Mouse (Mus musculus): ENCODE data around the gene H2-Ke6. TPM values are rescaled to one million over a fixed set of nuclear protein-coding genes. Genes with fewer than 3 reads are reported as not detected.

H2-Ke6 gene
- total and polyA plus RNA-seq, 2 experiments from 2014 or later: 54.6 to 58.0 TPM

GRCm38 (mm10) chr17:34029890-34030595, 2.2 kb upstream of the H2-Ke6 start:
- Histone ChIP-seq H3K9me3 (ENCODE audit: low read length) (no peaks in the 10 kb centered on the region), H3K36me3 (ENCODE audit: insufficient read depth) (peaks cover 21% of the 10 kb centered on the region), H3K4me2 (ENCODE audit: low read depth) (peak overlapping the region; percentile 96), H3K9ac (peak overlapping the region; percentile 93), H3K27me3 (ENCODE audit: insufficient read depth, low read length) (no peaks in the 10 kb centered on the region), H3K27ac (ENCODE audit: low read depth, low read length) (no peak overlapping the region), H3K4me3 (ENCODE audit: low read depth, low read length) (peak overlapping the region; percentile 91), H3K4me1 (ENCODE audit: insufficient read depth) (peaks cover 27% of the 10 kb centered on the region)
- no peak for DNase-seq
- no peak for TF ChIP-seq CTCF (IDR thresholded peaks at IDR 0.05; ENCODE audit: low read depth)
- no peak for ATAC-seq
- 74% methylated on average over 21 of the region's 21 CpGs for WGBS

- no peak overlapping the region for H3K4me3 ChIP-seq (ENCODE audit: low read depth, low read length)
- ATAC-seq (no peak), DNase-seq (no peak)
- no peak overlapping the region for H3K27ac ChIP-seq (ENCODE audit: low read depth, low read length)
- TF ChIP-seq CTCF (IDR thresholded peaks at IDR 0.05; ENCODE audit: low read depth): no peak
- no peaks in the 10 kb centered on the region for H3K27me3 ChIP-seq (ENCODE audit: insufficient read depth, low read length)
- peaks cover 27% of the 10 kb centered on the region for H3K4me1 ChIP-seq (ENCODE audit: insufficient read depth)
- 88% methylated on average over 18 of the region's 18 CpGs for WGBS
- no peaks in the 10 kb centered on the region for H3K9me3 ChIP-seq (ENCODE audit: low read length)
- H3K4me2 ChIP-seq (ENCODE audit: low read depth): no peak overlapping the region; the same call in 1 of the 2 replicates
- no peak overlapping the region for H3K9ac ChIP-seq
- peaks cover 20% of the 10 kb centered on the region for H3K36me3 ChIP-seq (ENCODE audit: insufficient read depth)
These were observed 1.5 kb upstream of the H2-Ke6 start for GRCm38 (mm10) chr17:34029150-34029889.

DNA sequence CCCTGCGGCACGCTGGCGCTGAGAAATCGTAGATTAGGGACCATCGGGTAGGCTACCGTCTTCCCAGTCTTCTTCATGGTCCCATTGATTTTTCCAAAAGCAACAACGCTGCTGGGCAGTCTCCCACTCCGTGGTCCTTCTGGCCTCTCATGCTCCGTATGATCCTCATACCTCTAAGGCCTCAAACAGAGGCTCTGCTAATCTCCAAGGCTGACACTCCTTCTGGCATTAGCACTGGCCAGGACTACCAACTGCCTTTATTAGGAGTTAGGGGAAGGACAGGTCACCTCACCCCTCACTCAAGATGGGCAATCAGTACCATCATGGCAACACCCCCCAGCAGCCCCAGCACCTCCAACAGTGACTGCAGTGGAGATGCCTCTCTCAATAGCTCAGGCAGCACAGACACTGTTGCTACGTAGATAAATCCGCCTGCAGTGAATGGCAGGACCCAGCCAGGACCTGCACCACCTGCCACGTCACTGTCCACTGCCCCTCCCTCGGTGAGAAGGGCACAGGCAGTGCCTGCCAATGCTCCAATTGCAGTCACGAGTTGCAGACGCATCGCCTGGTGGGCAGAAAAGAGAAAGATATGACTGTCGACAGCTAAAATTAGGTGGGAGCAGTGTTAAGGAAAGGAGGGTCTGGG, 765 bp upstream of the H2-Ke6 start:
- TF ChIP-seq CTCF (IDR thresholded peaks at IDR 0.05; ENCODE audit: low read depth): no peak
- H3K4me1 ChIP-seq (ENCODE audit: insufficient read depth): peaks cover 30% of the 10 kb centered on the region
- DNase-seq (no peak), ATAC-seq (no peak)
- no peaks in the 10 kb centered on the region for H3K9me3 ChIP-seq (ENCODE audit: low read length)
- 42% methylated on average over 17 of the region's 17 CpGs for WGBS
- H3K4me2 ChIP-seq (ENCODE audit: low read depth): no peak overlapping the region
- H3K36me3 ChIP-seq (ENCODE audit: insufficient read depth): peaks cover 20% of the 10 kb centered on the region
- H3K27ac ChIP-seq (ENCODE audit: low read depth, low read length): 0 out of 2 replicates have a peak overlapping the region, but pooled peaks have one; percentile 40
- H3K9ac ChIP-seq: no peak overlapping the region
- H3K4me3 ChIP-seq (ENCODE audit: low read depth, low read length): no peak overlapping the region
- no peaks in the 10 kb centered on the region for H3K27me3 ChIP-seq (ENCODE audit: insufficient read depth, low read length)

GRCm38 (mm10) chr17:34026917-34027655, 774 bp downstream of the H2-Ke6 start:
- Histone ChIP-seq H3K27ac (ENCODE audit: low read depth, low read length) (peak overlapping the region; percentile 69), H3K4me2 (ENCODE audit: low read depth) (peak overlapping the region; percentile 98), H3K9me3 (ENCODE audit: low read length) (no peaks in the 10 kb centered on the region), H3K4me3 (ENCODE audit: low read depth, low read length) (peak overlapping the region; percentile 67), H3K27me3 (ENCODE audit: insufficient read depth, low read length) (no peaks in the 10 kb centered on the region), H3K9ac (peak overlapping the region; percentile 58), H3K4me1 (ENCODE audit: insufficient read depth) (peaks cover 25% of the 10 kb centered on the region), H3K36me3 (ENCODE audit: insufficient read depth) (peaks cover 22% of the 10 kb centered on the region)
- no peak for TF ChIP-seq CTCF (IDR thresholded peaks at IDR 0.05; ENCODE audit: low read depth)
- DNase-seq (peak; percentile 23), ATAC-seq (no peak)
- 3% methylated on average over 36 of the region's 36 CpGs for WGBS

- WGBS: 13% methylated on average over 2 of the region's 2 CpGs
- no peak overlapping the region for H3K4me3 ChIP-seq (ENCODE audit: low read depth, low read length)
- no peaks in the 10 kb centered on the region for H3K9me3 ChIP-seq (ENCODE audit: low read length)
- H3K4me2 ChIP-seq (ENCODE audit: low read depth): peak overlapping the region; percentile 83; the same call in 1 of the 2 replicates
- no peak overlapping the region for H3K9ac ChIP-seq
- peak overlapping the region; percentile 47; the same call in 1 of the 2 replicates for H3K27ac ChIP-seq (ENCODE audit: low read depth, low read length)
- no peak for TF ChIP-seq CTCF (IDR thresholded peaks at IDR 0.05; ENCODE audit: low read depth)
- H3K27me3 ChIP-seq (ENCODE audit: insufficient read depth, low read length): no peaks in the 10 kb centered on the region
- peaks cover 25% of the 10 kb centered on the region for H3K4me1 ChIP-seq (ENCODE audit: insufficient read depth)
- peaks cover 31% of the 10 kb centered on the region for H3K36me3 ChIP-seq (ENCODE audit: insufficient read depth)
- ATAC-seq (no peak), DNase-seq (no peak)
These were observed 1.6 kb downstream of the H2-Ke6 start for GRCm38 (mm10) chr17:34026221-34026620.

- no peak for TF ChIP-seq CTCF (IDR thresholded peaks at IDR 0.05; ENCODE audit: low read depth)
- Histone ChIP-seq H3K27ac (ENCODE audit: low read depth, low read length) (peak overlapping the region; percentile 93; the same call in 1 of the 2 replicates), H3K36me3 (ENCODE audit: insufficient read depth) (peaks cover 35% of the 10 kb centered on the region), H3K4me3 (ENCODE audit: low read depth, low read length) (peak overlapping the region; percentile 83; the same call in 1 of the 2 replicates), H3K4me2 (ENCODE audit: low read depth) (peak overlapping the region; percentile 83), H3K27me3 (ENCODE audit: insufficient read depth, low read length) (no peaks in the 10 kb centered on the region), H3K9ac (peak overlapping the region; percentile 87), H3K4me1 (ENCODE audit: insufficient read depth) (peaks cover 24% of the 10 kb centered on the region), H3K9me3 (ENCODE audit: low read length) (no peaks in the 10 kb centered on the region)
- ATAC-seq: peak; percentile 1; the same call in 1 of the 2 replicates
- 2% methylated on average over 7 of the region's 7 CpGs for WGBS
- DNase-seq: peak; percentile 47
These were observed 2.1 kb downstream of the H2-Ke6 start for GRCm38 (mm10) chr17:34025756-34026151.

Measured in forebrain, postnatal 0 days (tissue).